Mouse (Mus musculus) MEL (cell line): ENCODE results near the gene Nup210l. TPM values are rescaled to one million over a fixed set of nuclear protein-coding genes. Genes with fewer than 3 reads are reported as not detected.

Source experiments
- DNase-seq: peaks from one replicate; pipeline ENCODE4 v3.0.0; 2011; ENCODE audit warnings: low read depth, low spot score
- H3K27ac ChIP-seq: 2 replicates; pipeline ENCODE4 v1.5.1; 2012; ENCODE audit warnings: low read depth, mild to moderate bottlenecking, control low read depth, low read length, moderate library complexity; ENCODE audit not compliant: control insufficient read depth
- H3K27me3 ChIP-seq, 2 experiments: fragments of 150-350 bp in 1 of 2; sonication (generic) in 1 of 2; 2 replicates each; pipeline ENCODE4 v1.6.1; 2012; ENCODE audit warnings: low read length in 2 of 2, mild to moderate bottlenecking in 2 of 2, improper control_type of control experiment in 1 of 2, moderate library complexity in 1 of 2; ENCODE audit not compliant: insufficient read depth in 2 of 2, control insufficient read depth in 1 of 2
- H3K36me3 ChIP-seq, 2 experiments: 2 replicates each; pipeline ENCODE4 v1.6.1; 2012 to 2014; ENCODE audit warnings: low read length in 2 of 2, improper control_type of control experiment in 1 of 2, inconsistent platforms in 1 of 2, mild to moderate bottlenecking in 1 of 2; ENCODE audit not compliant: insufficient read depth in 2 of 2, control insufficient read depth in 1 of 2
- H3K4me1 ChIP-seq, 2 experiments: fragments of 150-350 bp in 1 of 2; sonication (generic) in 1 of 2; 2 replicates each; pipeline ENCODE4 v1.6.1; 2012; ENCODE audit warnings: low read length in 2 of 2, improper control_type of control experiment in 1 of 2, mild to moderate bottlenecking in 1 of 2; ENCODE audit not compliant: insufficient read depth in 2 of 2, control insufficient read depth in 1 of 2
- H3K4me3 ChIP-seq, 2 experiments: fragments of 150-350 bp in 1 of 2; sonication (generic) in 1 of 2; 2 replicates each; pipeline ENCODE4 v1.5.1; 2012; ENCODE audit warnings: low read depth in 2 of 2, low read length in 2 of 2, mild to moderate bottlenecking in 2 of 2, moderate library complexity in 2 of 2, control low read depth in 1 of 2, improper control_type of control experiment in 1 of 2; ENCODE audit not compliant: control insufficient read depth in 1 of 2, insufficient read depth in 1 of 2
- H3K79me2 ChIP-seq: 2 replicates; pipeline ENCODE4 v1.6.1; 2012; ENCODE audit warnings: mild to moderate bottlenecking, low read length, moderate library complexity; ENCODE audit not compliant: control insufficient read depth, poor library complexity, insufficient read depth
- H3K9ac ChIP-seq: 2 replicates; pipeline ENCODE4 v1.6.1; 2012; ENCODE audit warnings: low read depth, mild to moderate bottlenecking, control low read depth, low read length, moderate library complexity; ENCODE audit not compliant: control insufficient read depth, poor library complexity, severe bottlenecking
- H3K9me3 ChIP-seq: fragments of 150-350 bp; sonication (generic); replicated peaks from 2 replicates; pipeline ENCODE4 v1.6.1; 2012; ENCODE audit warnings: mild to moderate bottlenecking, low read length, improper control_type of control experiment, moderate library complexity; ENCODE audit not compliant: insufficient read depth
- BHLHE40 ChIP-seq: IDR thresholded peaks from 2 replicates; pipeline ENCODE4 v1.6.1; 2012; ENCODE audit warnings: low read depth, mild to moderate bottlenecking, inconsistent platforms, low read length, improper control_type of control experiment, borderline replicate concordance
- CHD2 ChIP-seq: IDR thresholded peaks from 2 replicates; pipeline ENCODE4 v1.6.1; 2011; ENCODE audit warnings: low read length, improper control_type of control experiment
- CTCF ChIP-seq, 3 experiments: IDR thresholded peaks in 2 of 3; conservative IDR thresholded peaks in 1 of 3; 2 replicates each; pipeline ENCODE4 v1.5.1; 2011 to 2012; ENCODE audit warnings: low read length in 3 of 3, low read depth in 2 of 3, mild to moderate bottlenecking in 2 of 3, improper control_type of control experiment in 1 of 3, inconsistent platforms in 1 of 3, mixed read lengths in 1 of 3, moderate library complexity in 1 of 3; ENCODE audit not compliant: control insufficient read depth in 1 of 3, insufficient read depth in 1 of 3, poor library complexity in 1 of 3, severe bottlenecking in 1 of 3
- ELF1 ChIP-seq: IDR thresholded peaks from 2 replicates; pipeline ENCODE4 v1.6.1; 2014; ENCODE audit warnings: low read depth, mild to moderate bottlenecking, inconsistent platforms, low read length, improper control_type of control experiment, moderate library complexity
- GATA1 ChIP-seq: IDR thresholded peaks from 2 replicates; pipeline ENCODE4 v1.6.1; 2011; ENCODE audit warnings: low read depth, low read length, improper control_type of control experiment
- KAT2A ChIP-seq: conservative IDR thresholded peaks from 2 replicates; pipeline ENCODE4 v1.6.1; 2012; ENCODE audit warnings: low read depth, low read length, improper control_type of control experiment, inconsistent platforms
- MXI1 ChIP-seq: IDR thresholded peaks from 2 replicates; pipeline ENCODE4 v1.6.1; 2011; ENCODE audit warnings: mild to moderate bottlenecking, low read depth, low read length, improper control_type of control experiment
- MYC ChIP-seq: IDR thresholded peaks from 2 replicates; pipeline ENCODE4 v1.6.1; 2011; ENCODE audit warnings: low read depth, mild to moderate bottlenecking, low read length, improper control_type of control experiment, moderate library complexity
- POLR2A ChIP-seq, 2 experiments: IDR thresholded peaks; 2 replicates each; pipeline ENCODE4 v1.6.1; 2011 to 2012; ENCODE audit warnings: low read length in 2 of 2, mild to moderate bottlenecking in 2 of 2, control low read depth in 1 of 2, improper control_type of control experiment in 1 of 2, low read depth in 1 of 2, moderate library complexity in 1 of 2; ENCODE audit not compliant: control insufficient read depth in 1 of 2, insufficient read depth in 1 of 2, poor library complexity in 1 of 2
- RAD21 ChIP-seq: IDR thresholded peaks from 2 replicates; pipeline ENCODE4 v1.6.1; 2011; ENCODE audit warnings: mild to moderate bottlenecking, low read depth, low read length, improper control_type of control experiment
- RCOR1 ChIP-seq: IDR thresholded peaks from 2 replicates; pipeline ENCODE4 v1.6.1; 2012; ENCODE audit warnings: low read depth, mild to moderate bottlenecking, inconsistent platforms, low read length, improper control_type of control experiment
- SIN3A ChIP-seq: IDR thresholded peaks from 2 replicates; pipeline ENCODE4 v1.6.1; 2012; ENCODE audit warnings: low read length, improper control_type of control experiment, inconsistent platforms
- SMC3 ChIP-seq: IDR thresholded peaks from 2 replicates; pipeline ENCODE4 v1.6.1; 2011; ENCODE audit warnings: low read depth, low read length, improper control_type of control experiment
- TAL1 ChIP-seq: IDR thresholded peaks from 2 replicates; pipeline ENCODE4 v1.6.1; 2012; ENCODE audit warnings: mild to moderate bottlenecking, inconsistent platforms, low read length, moderate library complexity, mixed read lengths
- ZNF384 ChIP-seq: IDR thresholded peaks from 2 replicates; pipeline ENCODE4 v1.6.1; 2012; ENCODE audit warnings: low read depth, mild to moderate bottlenecking, inconsistent platforms, low read length, improper control_type of control experiment
- polyA plus RNA-seq, 2 experiments: library from polyadenylated mRNA; stranded (reverse) in 1 of 2; unstranded in 1 of 2; fragments of >175 nt in 1 of 2; fragments of >200 nt in 1 of 2; gene quantifications; 2 replicates each; pipeline versions ENCODE4 v1.2.1 to v1.2.4; 2012; ENCODE audit warnings: low replicate concordance in 2 of 2, low read depth in 1 of 2; ENCODE audit not compliant: insufficient read length in 2 of 2, insufficient read depth in 1 of 2, missing spikeins in 1 of 2
- total RNA-seq: library from RNA; depleted of rRNA; stranded (reverse); fragments of 300-350 nt; gene quantifications from 2 replicates; pipeline ENCODE4 v1.2.3, GENCODE M21; 2012

The Nup210l gene
- total and polyA plus RNA-seq, 3 experiments: 0.54 to 0.65 TPM; not detected in 1

GRCm38 (mm10) chr3:90132745-90133144 is 28.8 kb downstream of the Nup210l start:
- Histone ChIP-seq H3K27ac (no peak overlapping the region), H3K9me3 (no peaks in the 10 kb centered on the region), H3K79me2 (no peaks in the 10 kb centered on the region), H3K27me3 (no peaks in the 10 kb centered on the region), H3K36me3 (no peaks in the 10 kb centered on the region), H3K4me3 (no peak overlapping the region), H3K4me1 (no peaks in the 10 kb centered on the region), H3K9ac (no peak overlapping the region)
- no peak for DNase-seq
- TF ChIP-seq SIN3A: no peak
- TF ChIP-seq GATA1: no peak
- TF ChIP-seq RCOR1: no peak
- TF ChIP-seq MYC: no peak
- no peak for TF ChIP-seq TAL1

GRCm38 (mm10) chr3:90133331-90133730 is 29.4 kb downstream of the Nup210l start:
- Histone ChIP-seq H3K9me3 (no peaks in the 10 kb centered on the region), H3K27me3 (no peaks in the 10 kb centered on the region), H3K36me3 (no peaks in the 10 kb centered on the region), H3K4me3 (no peak overlapping the region), H3K4me1 (no peaks in the 10 kb centered on the region), H3K27ac (no peak overlapping the region), H3K9ac (no peak overlapping the region), H3K79me2 (no peaks in the 10 kb centered on the region)
- TF ChIP-seq ZNF384 (0 out of 2 replicates have a peak, but pooled peaks have one; percentile 52), CTCF (IDR thresholded peaks at IDR 0.05 in 2 of 3, conservative IDR thresholded peaks at IDR 0.05 in 1 of 3; ENCODE audit: control insufficient read depth in 1 of 3, insufficient read depth in 1 of 3, low read depth in 2 of 3, low read length in 3 of 3, poor library complexity in 1 of 3, severe bottlenecking in 1 of 3) (peak in 1 of 3 experiments; percentile 37; a peak in 3 of 6 replicates), RAD21 (peak; percentile 27), SMC3 (peak; percentile 45), KAT2A (no peak), POLR2A (IDR thresholded peaks at IDR 0.05; ENCODE audit: control insufficient read depth in 1 of 2, insufficient read depth in 1 of 2, low read depth in 1 of 2, low read length in 2 of 2, poor library complexity in 1 of 2) (no peak)
- peak; percentile 20 for DNase-seq

- Histone ChIP-seq H3K9ac (no peak overlapping the region), H3K4me1 (no peaks in the 10 kb centered on the region), H3K36me3 (no peaks in the 10 kb centered on the region), H3K27ac (no peak overlapping the region), H3K4me3 (no peak overlapping the region), H3K79me2 (no peaks in the 10 kb centered on the region), H3K27me3 (no peaks in the 10 kb centered on the region), H3K9me3 (no peaks in the 10 kb centered on the region)
- no peak for TF ChIP-seq RAD21
- no peak for TF ChIP-seq CHD2
- TF ChIP-seq ZNF384: no peak
- TF ChIP-seq TAL1: no peak
- TF ChIP-seq BHLHE40: no peak
- no peak for TF ChIP-seq MYC
- no peak for TF ChIP-seq MXI1
- no peak for TF ChIP-seq ELF1
- DNase-seq: no peak
Observed at GRCm38 (mm10) chr3:90134483-90134882, 30.6 kb downstream of the Nup210l start.
